Mouse (Mus musculus): ENCODE results near the gene Hectd4.

- TF ChIP-seq CTCF (IDR thresholded peaks at IDR 0.05; ENCODE audit: low read depth) (peak; percentile 24; the same call in 1 of the 2 replicates), EP300 (IDR thresholded peaks at IDR 0.05; ENCODE audit: low read depth) (peak; percentile 100)
These were observed 3.9 kb upstream of the Hectd4 start for GRCm38 (mm10) chr5:121216126-121216446.

All from liver, postnatal 0 days (tissue).